Comparison of ENCODE assay signal across 12 mouse cellular contexts in the genomic region with DNA sequence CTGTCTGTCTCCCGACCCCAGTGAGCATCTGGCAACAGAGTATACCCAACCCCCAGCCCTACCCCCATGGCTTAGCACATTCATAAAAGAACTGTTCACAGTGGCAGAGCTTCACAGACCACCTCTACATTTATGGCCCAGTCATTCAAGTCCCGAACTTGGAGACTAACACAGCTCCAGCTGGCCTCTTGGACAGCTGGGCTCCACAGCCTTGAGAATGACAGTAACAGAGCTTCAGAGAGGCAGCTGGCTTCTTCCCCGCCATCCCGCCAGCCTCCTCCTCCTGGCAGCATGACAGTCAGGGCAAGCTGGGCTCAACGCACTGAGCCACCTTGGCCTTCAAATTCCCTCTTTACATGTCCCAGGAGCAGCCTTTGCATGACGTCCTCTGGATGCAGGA. TPM values are rescaled to one million over a fixed set of nuclear protein-coding genes. Genes with fewer than 3 reads are reported as not detected.
A peak's percentile ranks its signal among the peaks of the same experiment; 100 is the strongest.
DNase-seq lines count a peak whose midpoint lies in the region; ATAC-seq and TF ChIP-seq lines count a peak whose summit lies in the region.
"Had no signal": no experiment of that assay in that cellular context is flagged by ENCODE, and none has a peak within 500 bp of the region (broad histone marks: within the 10 kb centered on the region; RNA-seq: fewer than 3 reads in every experiment).

No protein-coding gene starts in this region.

- H3K4me3 ChIP-seq in midbrain, postnatal 0 days (ENCODE audit: low read depth, low read length), result no peak overlapping the region
- H3K4me3 ChIP-seq in midbrain, embryonic 13.5 days (replicated peaks), result no peak overlapping the region
- H3K4me3 ChIP-seq in liver, embryonic 16.5 days (ENCODE audit: low read depth, low read length), result no peak overlapping the region
- H3K4me3 ChIP-seq: embryonic facial prominence, embryonic 13.5 days had no signal

- 58% methylated on average over 6 of the region's 6 CpGs for WGBS in midbrain, postnatal 0 days
- 70% methylated on average over 6 of the region's 6 CpGs for WGBS in midbrain, embryonic 13.5 days
- 73% methylated on average over 6 of the region's 6 CpGs for WGBS in liver, embryonic 16.5 days (ENCODE audit: insufficient replicate concordance)

- H3K9ac ChIP-seq in midbrain, postnatal 0 days (replicated peaks; ENCODE audit: low read length, poor library complexity, severe bottlenecking), result no peak overlapping the region
- no peak overlapping the region for H3K9ac ChIP-seq in midbrain, embryonic 13.5 days (replicated peaks)
- H3K9ac ChIP-seq in liver, embryonic 16.5 days (ENCODE audit: low read depth, low read length), result no peak overlapping the region
- H3K9ac ChIP-seq: embryonic facial prominence, embryonic 13.5 days; lung, embryonic 14.5 days had no signal

- no peak for ATAC-seq in midbrain, postnatal 0 days (ENCODE audit: low FRiP score)
- ATAC-seq in midbrain, embryonic 13.5 days, result no peak
- no peak for ATAC-seq in liver, embryonic 16.5 days (ENCODE audit: low read depth)
- ATAC-seq: forebrain, embryonic 14.5 days had no signal

- no peaks in the 10 kb centered on the region for H3K27me3 ChIP-seq in midbrain, postnatal 0 days (ENCODE audit: insufficient read depth, low read length)
- H3K27me3 ChIP-seq in midbrain, embryonic 13.5 days, result no peaks in the 10 kb centered on the region
- no peaks in the 10 kb centered on the region for H3K27me3 ChIP-seq in liver, embryonic 16.5 days (ENCODE audit: control insufficient read depth, insufficient read depth, low read depth, low read length)
- H3K27me3 ChIP-seq: embryonic facial prominence, embryonic 13.5 days had no signal

- no peaks in the 10 kb centered on the region for H3K9me3 ChIP-seq in midbrain, postnatal 0 days (ENCODE audit: low read length)
- H3K9me3 ChIP-seq in midbrain, embryonic 13.5 days, result no peaks in the 10 kb centered on the region
- no peaks in the 10 kb centered on the region for H3K9me3 ChIP-seq in liver, embryonic 16.5 days (replicated peaks; ENCODE audit: control insufficient read depth, low read length)
- H3K9me3 ChIP-seq: embryonic facial prominence, embryonic 13.5 days had no signal

- TF ChIP-seq CTCF in midbrain, postnatal 0 days (IDR thresholded peaks at IDR 0.05), result no peak

- intact Hi-C loops in gastrocnemius, postnatal 14 days (cut with DNase I; ENCODE audit: low total_unique reads), result no loop called here

- H3K4me1 ChIP-seq in midbrain, postnatal 0 days (ENCODE audit: insufficient read depth, low read length), result no peaks in the 10 kb centered on the region
- 0 out of 2 replicates have a peak, but pooled peaks cover 3% of the 10 kb centered on the region for H3K4me1 ChIP-seq in midbrain, embryonic 13.5 days (replicated peaks)
- peaks cover 21% of the 10 kb centered on the region for H3K4me1 ChIP-seq in liver, embryonic 16.5 days (ENCODE audit: control insufficient read depth, low read depth, low read length)
- H3K4me1 ChIP-seq: embryonic facial prominence, embryonic 13.5 days had no signal

- H3K27ac ChIP-seq in midbrain, postnatal 0 days (ENCODE audit: low read depth, low read length), result no peak overlapping the region
- H3K27ac ChIP-seq in midbrain, embryonic 13.5 days, result no peak overlapping the region
- H3K27ac ChIP-seq in liver, embryonic 16.5 days (ENCODE audit: low read length), result 0 out of 2 replicates have a peak overlapping the region, but pooled peaks have one; percentile 13
- H3K27ac ChIP-seq: embryonic facial prominence, embryonic 13.5 days had no signal

- peaks cover 4% of the 10 kb centered on the region; the same call in 1 of the 2 replicates for H3K36me3 ChIP-seq in midbrain, postnatal 0 days (ENCODE audit: insufficient read depth, low read length)
- H3K36me3 ChIP-seq in midbrain, embryonic 13.5 days, result no peaks in the 10 kb centered on the region
- H3K36me3 ChIP-seq in liver, embryonic 16.5 days (ENCODE audit: control insufficient read depth, insufficient read depth), result peaks cover 8% of the 10 kb centered on the region

- H3K4me2 ChIP-seq in midbrain, postnatal 0 days (ENCODE audit: low read depth, low read length, poor library complexity, severe bottlenecking), result no peak overlapping the region
- H3K4me2 ChIP-seq in midbrain, embryonic 13.5 days (replicated peaks), result no peak overlapping the region
- no peak overlapping the region for H3K4me2 ChIP-seq in liver, embryonic 16.5 days (ENCODE audit: low read depth, low read length)
- H3K4me2 ChIP-seq: embryonic facial prominence, embryonic 13.5 days; lung, embryonic 14.5 days had no signal

- DNase-seq in gastrocnemius, postnatal 14 days, result peak; percentile 59
- DNase-seq in gastrocnemius, adult 18-20 months (ENCODE audit: low spot score), result no peak
- DNase-seq in midbrain, postnatal 0 days (ENCODE audit: low spot score), result peak; percentile 52
- DNase-seq in cerebellum, postnatal 14 days, result peak; percentile 69 to 77
- no peak for DNase-seq in layer of hippocampus, adult 11-12 months (ENCODE audit: low spot score)
- DNase-seq: heart, postnatal 36 days; kidney, adult 11 months; lung, embryonic 14.5 days had no signal

RNA-seq across cellular contexts. Expression of gene Kif3a, which starts 20.9 kb away (rescaled TPM):
- total RNA-seq in gastrocnemius, postnatal 14 days (2021), result 1 to 10 TPM; 6.8 to 7.4 TPM
- total RNA-seq in gastrocnemius, adult 18-20 months (2021), result 1 to 10 TPM; 4.5 to 5.0 TPM
- total RNA-seq in midbrain, postnatal 0 days (2014; rRNA removed), result 114 and 117 TPM in 2 replicates
- 335 and 386 TPM in 2 replicates for polyA plus RNA-seq in midbrain, postnatal 0 days (2015; fragmentation: Nextera tagmentation; extraction: Ambion mirVana)
- polyA plus RNA-seq in midbrain, embryonic 13.5 days (2015; fragmentation: Nextera tagmentation; extraction: Ambion mirVana), result 232 and 283 TPM in 2 replicates
- polyA plus RNA-seq in liver, embryonic 16.5 days (2015; fragmentation: Nextera tagmentation; extraction: Ambion mirVana), result 7.4 and 9.7 TPM in 2 replicates

RNA-seq across cellular contexts. Expression of gene Sept8, which starts 27.2 kb away (rescaled TPM):
- 10 to 100 TPM; 25.6 to 31.3 TPM for total RNA-seq in gastrocnemius, postnatal 14 days (2021)
- 10 to 100 TPM in 1 of 2 experiments, 1 to 10 TPM in 1; 8.4 to 10.3 TPM for total RNA-seq in gastrocnemius, adult 18-20 months (2021)
- 44.8 and 54.6 TPM in 2 replicates for total RNA-seq in midbrain, postnatal 0 days (2014; rRNA removed)
- 18.7 and 19.7 TPM in 2 replicates for polyA plus RNA-seq in midbrain, postnatal 0 days (2015; fragmentation: Nextera tagmentation; extraction: Ambion mirVana)
- polyA plus RNA-seq in midbrain, embryonic 13.5 days (2015; fragmentation: Nextera tagmentation; extraction: Ambion mirVana), result 11.0 and 12.7 TPM in 2 replicates
- 16.5 and 18.9 TPM in 2 replicates for polyA plus RNA-seq in liver, embryonic 16.5 days (2015; fragmentation: Nextera tagmentation; extraction: Ambion mirVana)

Comparison
In these comparisons a context has a peak if more than half of its experiments do, and no peak if none do; other contexts are left out.
1. DNase-seq: peak in gastrocnemius, postnatal 14 days (single experiment), midbrain, postnatal 0 days (single experiment) and cerebellum, postnatal 14 days (2 of 2); none in gastrocnemius, adult 18-20 months (single experiment) and layer of hippocampus, adult 11-12 months (single experiment).
2. RNA of gene Kif3a, which starts 20.9 kb away (total RNA-seq): 114 to 117 TPM in midbrain, postnatal 0 days; 6.8 to 7.4 TPM in gastrocnemius, postnatal 14 days and 4.5 to 5.0 TPM in gastrocnemius, adult 18-20 months; every median in the first group is over 10 times any median in the second.